Mouse (Mus musculus) kidney, adult 8-10 months (tissue): ENCODE measurements around the gene Cs.
A peak's percentile ranks its signal among the peaks of the same experiment; 100 is the strongest.

ENCODE experiments used
- DNase-seq, 2 experiments: peaks; one replicate each; pipeline ENCODE4 v3.0.0; 2022

The Cs gene

DNA sequence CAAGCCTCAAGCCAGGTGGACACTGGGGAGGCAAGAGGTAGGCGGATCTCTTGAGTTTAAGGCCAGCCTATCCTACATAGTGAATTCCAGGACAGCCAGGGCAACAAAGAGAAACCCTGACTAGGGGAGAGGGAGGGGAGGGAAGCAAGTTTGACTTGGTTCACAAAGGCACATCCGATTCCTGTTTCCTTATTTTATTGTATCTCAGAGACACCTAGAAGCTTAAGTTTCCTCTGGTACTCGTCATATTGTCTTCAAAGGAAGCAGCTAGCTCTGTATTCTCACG is 73.0 kb downstream of the Cs start:
- no peak for DNase-seq

DNA sequence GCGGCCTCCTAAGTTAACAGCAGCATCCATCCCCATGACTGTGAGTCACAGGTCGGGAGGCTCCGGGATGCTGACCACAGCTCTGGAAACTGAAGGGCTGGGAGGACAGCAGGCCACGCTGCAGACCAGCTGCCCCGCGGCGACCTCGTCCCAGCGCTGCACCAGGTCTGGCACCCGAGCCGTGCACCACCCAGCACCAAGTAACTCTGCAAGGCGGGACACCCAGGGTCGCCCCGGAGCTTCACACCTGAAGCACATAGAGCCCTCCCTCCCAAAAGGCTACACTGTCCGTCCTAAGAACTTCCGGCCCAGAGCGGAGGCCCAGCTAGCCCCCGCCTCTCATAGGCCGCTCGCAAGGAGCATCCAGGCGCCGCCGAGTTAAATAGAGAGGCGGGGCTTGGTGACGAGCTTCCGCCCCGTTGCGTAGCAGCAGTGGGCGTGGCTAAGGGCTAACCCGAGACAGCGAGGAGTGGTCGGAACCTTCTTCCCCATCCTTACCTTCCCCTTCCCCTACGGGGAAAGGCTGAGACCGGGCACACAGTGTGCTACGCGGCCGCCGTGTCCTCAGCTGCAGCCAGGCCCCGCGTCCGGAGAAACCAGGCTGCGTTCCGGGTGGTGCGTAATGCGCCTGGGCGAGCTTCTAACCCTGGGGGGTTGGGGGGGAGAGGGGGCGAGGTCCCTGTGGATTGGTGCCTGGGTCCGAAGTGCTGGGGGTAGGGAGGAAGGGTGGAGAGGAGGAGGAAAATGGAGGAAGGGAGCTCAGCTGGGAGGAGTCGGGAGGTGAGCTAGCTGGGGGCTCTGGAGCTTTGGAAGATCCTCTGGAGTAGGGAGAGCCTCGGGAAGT is 73.9 kb downstream of the Cs start, which contains the start of the genes Nabp2 and Rnf41:
Gene Nabp2, minus strand, starts transcription at position 282 of the 844 bp plus-strand sequence.
Gene Rnf41, plus strand, starts transcription at position 447 of the 844 bp plus-strand sequence.
- DNase-seq: peak; percentile 96 to 97

DNA sequence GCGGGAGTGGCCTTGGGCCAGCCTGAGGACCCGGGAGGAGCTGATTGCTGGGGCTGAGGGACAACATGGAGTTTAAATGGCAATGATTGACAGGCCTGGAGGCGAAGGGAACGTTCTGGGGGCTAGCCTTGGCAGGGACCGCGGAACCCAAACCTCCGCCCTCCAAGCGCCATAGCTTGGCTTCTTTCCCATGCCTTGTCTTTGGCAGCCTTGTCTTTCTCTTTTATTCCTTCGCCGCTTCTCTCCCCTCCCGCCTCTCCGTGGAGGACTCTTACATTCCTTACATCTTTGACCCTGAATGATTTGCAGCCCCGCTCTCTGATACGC is 74.5 kb downstream of the Cs start:
- peak; percentile 44 to 47 for DNase-seq
